Mouse (Mus musculus) embryo, embryonic 10 days (tissue): ENCODE results near the gene Ubash3b.

Experiments
- DNase-seq: peaks from one replicate; pipeline ENCODE4 v3.0.0-alpha.2; 2015; ENCODE audit warnings: low spot score

Gene Ubash3b

DNA sequence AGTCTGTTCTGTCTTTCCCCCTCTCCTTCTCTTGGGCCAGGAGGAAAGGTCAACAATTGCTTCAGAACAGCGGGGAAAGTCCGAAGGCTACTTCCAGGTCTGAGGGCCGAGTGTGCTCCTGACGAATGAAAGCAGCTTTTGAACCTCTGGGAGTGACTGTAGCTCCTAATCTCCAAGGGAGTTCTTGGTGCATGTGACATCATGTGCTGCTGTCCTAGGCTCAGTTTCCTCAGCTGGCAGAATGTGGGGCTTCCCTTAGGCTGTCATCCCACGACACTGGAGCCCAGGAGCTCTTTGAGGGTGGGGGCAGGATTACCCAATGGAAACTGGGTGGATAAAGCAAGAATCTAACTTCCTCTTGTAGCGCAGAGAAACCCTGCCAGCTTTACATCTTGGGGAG is at the start of gene Ubash3b:
TSS of gene Ubash3b (minus strand) at position 285 of the 400 bp plus-strand sequence.
- DNase-seq, result no peak

GRCm38 (mm10) chr9:41207130-41208104 is 45.9 kb upstream of the Ubash3b start:
- DNase-seq, result peak; percentile 100

GRCm38 (mm10) chr9:41206717-41207116 is 45.2 kb upstream of the Ubash3b start:
- DNase-seq, result no peak

DNA sequence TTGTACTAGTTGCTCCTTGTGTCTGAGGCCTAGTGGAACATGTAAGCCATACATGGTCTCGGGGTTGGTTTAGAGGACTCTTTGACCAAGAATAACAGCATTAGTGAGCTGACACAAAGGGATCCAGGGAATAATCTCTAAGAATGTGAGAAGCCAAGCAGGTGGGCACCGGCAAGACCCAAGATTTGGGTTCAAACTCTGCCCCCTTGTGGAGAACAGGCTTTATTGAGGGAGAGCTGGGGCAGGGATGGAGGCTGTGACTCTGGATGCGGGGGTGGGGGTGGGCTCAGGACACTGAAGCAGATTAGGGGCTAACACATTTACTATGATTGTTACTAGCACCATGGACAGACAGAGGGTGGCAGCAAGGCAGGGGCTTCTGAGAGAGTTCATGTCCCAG is 43.8 kb upstream of the Ubash3b start:
- DNase-seq, result no peak

GRCm38 (mm10) chr9:41199456-41200252 is 38.2 kb upstream of the Ubash3b start:
- peak; percentile 36 for DNase-seq

DNA sequence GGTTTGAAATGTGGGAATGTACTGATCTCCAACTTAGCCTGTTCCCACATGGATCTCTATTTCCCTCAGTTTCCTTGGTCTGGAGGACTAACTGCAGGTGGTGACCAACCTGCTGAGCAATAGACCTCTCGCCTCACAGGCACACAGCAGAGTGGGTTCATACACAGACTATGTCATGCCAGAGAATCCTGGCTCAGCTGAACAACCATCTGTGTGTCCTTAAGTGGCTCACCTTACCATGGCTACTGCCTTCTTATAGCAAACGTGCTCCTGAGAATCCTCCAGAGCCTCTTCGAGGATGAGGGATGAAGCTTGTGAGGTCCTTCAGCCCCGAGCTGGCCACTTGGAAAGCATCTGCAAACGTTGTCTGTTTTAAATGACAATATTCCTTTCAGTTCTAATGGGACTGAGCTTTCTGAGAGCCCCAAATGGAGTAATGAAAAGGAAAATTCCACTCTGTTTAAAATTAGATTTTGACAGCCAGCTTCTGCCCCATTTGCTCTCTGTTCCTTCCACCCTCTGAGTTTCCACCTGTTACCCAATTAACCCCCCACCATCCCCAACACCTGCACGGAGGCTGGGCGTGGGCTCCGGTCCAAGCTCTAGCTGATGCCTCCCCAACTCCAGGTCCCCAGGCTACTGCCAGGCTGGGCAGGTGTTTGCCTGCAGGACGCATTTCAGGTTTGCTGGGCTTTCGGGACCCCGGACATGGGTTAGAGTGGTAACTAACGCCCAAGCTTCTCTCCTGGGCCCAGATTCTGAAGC is 37.2 kb upstream of the Ubash3b start:
- no peak for DNase-seq

DNA sequence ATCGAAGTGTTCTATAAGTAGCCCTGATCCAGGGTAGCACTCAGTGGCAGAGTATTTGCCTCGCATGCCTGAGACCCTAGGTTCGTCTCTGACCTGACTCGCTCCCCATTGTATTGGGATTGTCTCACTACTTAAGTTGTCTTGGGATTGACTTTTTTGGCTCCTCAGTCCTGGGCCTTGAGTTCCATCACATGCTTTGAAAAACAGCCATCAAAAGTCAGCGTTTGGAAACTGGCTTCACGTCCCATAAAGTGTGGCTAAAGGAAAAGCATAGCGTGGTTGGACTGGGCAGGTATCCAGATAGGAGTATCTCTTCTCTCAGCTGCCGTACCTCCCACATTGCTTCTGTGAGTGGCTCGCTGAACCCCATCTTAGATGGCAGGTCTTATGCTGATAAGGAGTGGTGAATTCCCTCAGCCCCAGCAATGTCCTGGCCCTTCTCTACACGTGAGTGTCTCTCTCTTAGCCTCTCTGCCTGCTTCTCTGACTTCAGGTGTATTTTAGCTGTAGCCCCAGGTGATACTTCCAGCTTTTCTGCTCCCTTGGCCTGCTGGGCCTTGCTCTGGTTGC is 34.3 kb upstream of the Ubash3b start:
- DNase-seq, result no peak

GRCm38 (mm10) chr9:41191651-41192210 is 30.2 kb upstream of the Ubash3b start:
- no peak for DNase-seq

DNA sequence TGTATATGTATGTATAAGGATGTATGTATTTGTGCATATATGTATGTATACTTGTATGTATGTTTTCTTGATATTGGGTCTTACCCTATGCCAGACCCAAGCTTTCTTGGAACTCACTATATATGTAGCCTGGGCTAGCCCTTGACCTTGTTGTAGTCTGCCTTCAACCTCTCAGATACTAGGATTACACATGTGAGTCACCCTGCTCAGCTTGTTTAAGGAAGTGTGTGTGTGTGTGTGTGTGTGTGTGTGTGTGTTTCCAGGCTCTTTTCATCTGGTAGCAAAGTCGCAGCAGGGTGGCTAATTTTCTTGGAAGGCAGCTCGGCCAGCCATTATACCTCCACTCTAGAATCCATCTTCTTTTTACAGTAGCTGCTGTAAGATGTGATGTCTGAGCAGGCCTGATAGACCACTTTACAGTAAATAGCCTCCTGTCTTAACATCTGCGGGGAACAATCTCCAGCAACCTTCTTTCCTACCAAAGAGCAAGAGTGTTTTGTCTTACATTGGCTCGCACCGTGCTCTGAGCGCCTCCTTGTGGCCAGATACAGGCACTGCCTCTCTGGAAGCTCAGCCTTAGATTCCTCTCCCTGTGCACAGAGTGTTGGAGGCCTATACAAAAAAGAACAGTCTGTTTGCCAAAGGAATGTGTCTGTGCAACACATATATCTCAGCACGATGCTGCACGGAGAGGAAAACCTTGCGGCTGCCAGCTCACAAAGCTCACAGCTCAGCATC is 29.4 kb upstream of the Ubash3b start:
- DNase-seq, result peak; percentile 92

DNA sequence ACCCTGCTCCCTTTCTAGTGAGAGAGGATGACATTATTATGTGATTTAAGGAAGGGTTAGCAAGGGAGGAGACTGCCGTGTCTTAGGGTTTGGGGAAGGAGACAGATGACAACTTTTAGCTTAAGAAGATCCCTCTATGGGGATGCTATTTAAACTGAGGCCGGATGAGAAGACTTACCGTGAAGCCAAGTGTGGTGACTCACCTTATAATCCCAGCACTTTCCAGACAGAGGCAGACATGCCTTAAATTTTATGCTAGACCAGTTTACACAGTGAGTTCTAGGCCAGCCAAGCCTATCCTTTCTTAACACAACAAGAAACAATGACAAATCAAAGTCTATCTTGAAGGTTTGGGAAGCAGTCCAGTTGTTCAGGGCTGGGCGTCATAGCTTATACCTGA is 26.4 kb upstream of the Ubash3b start:
- DNase-seq, result no peak

DNA sequence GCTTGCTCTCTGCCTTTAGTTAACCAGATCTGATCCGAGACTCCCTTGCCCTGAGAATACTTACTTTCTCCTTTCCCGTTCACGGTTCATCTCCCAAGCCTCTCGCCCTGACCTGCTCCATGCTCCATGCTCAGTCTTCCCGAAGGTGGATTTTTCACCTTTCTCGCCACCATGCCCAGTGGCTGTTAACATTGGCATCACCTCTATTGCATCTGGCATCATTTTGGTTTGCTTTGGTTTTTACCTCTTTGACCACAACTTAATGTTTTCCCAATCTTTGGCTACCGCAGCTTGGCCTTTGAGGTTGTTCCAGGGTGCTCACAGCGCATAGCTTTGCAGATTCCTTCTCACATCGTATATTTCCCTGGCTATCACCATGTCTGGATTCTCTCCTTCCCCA is 26.0 kb upstream of the Ubash3b start:
- DNase-seq, result no peak

DNA sequence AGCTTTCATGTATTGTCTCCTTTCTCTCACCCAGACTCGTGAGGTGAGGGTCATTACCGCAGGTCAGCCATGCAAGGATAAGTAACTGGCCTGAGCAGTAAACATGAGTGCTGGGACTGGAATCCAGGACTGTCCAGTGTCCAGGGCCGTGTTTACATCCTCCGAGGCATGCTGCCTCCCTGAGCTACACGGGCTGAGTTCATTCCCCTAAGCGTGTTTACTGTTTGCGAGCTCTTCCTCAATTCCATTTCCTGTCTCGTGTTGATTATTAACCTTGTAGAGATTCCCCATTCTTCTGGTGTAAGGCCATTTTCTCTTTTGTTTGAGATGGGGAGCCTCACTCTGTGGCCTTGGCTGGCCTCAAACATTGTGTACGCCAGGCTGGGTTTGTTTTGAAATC is 23.8 kb upstream of the Ubash3b start:
- DNase-seq, result no peak

DNA sequence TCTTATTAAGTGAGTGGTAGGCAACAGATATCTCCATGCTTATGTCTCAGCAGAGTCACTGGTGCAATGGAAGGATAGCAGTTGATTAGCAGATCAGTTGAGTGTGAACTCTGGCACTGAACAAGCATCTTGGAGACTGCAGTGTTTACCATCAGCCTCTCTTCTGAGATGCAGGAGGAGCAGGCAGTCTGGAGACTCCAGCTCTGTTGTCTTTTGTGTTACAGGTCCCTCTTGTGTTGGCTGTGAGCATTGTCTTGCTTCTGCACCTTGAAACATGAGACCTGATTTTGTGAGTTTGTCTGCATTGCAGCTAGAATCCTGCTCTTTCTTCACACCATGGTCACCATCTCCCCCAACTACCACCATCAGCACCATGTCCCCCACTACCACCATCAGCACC is 21.1 kb upstream of the Ubash3b start:
- DNase-seq, result peak; percentile 65

DNA sequence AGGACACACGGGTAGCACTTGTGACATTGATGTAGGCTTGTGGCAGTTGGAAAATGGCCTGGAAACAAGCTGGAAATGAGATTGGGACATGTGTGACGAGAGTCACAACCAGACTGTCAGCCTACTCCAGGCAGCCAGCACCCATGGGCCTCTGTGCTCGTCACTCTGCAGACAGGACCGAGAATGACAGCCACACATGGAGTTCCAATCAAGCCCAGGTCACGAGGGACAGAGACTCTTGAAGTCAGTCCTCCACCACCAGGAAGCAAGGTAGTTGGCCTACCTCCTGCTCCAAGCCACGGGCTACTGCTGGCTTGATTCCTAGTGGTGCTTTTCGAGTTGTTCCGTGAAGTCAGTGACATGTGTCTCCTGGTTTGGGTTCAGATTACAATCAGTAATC is 20.3 kb upstream of the Ubash3b start:
- DNase-seq, result no peak

DNA sequence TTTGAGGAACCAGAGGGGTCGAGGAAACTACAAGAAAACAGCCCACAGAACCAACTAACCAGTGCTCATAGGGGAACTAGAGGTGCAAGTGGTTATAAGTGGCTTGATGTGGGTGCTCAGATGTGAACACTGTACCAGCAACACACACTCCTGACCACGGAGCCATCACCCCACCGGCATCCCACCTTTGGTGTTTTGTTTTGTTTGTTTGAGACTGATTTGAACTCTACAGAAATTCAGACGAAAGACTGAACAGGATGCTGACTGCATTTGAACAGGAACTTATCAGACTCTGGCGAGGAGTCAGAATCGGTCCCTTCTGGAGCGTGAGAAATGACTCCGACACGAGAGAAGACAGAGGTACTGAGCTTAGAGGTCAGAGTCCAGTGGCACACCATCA is 19.9 kb upstream of the Ubash3b start:
- DNase-seq, result no peak

DNA sequence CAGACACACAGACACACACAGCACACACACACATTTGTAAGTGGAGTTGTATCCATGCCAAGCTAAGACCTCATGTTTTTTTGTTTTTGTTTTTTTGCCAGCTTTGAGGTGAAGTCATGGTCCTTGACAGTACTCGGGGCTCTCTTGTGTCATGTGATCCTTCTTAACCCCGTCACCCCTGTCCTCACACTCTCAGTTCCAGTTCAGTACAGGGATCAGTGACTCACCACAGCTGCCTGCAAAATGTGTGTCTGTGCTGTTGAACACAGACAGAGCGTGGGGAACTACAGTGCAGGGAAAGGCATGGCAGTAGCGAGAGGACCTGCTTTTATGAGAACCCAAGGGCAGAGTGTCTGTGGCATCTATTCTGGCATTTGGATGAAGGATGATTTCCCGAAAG is 17.6 kb upstream of the Ubash3b start:
- DNase-seq, result no peak

DNA sequence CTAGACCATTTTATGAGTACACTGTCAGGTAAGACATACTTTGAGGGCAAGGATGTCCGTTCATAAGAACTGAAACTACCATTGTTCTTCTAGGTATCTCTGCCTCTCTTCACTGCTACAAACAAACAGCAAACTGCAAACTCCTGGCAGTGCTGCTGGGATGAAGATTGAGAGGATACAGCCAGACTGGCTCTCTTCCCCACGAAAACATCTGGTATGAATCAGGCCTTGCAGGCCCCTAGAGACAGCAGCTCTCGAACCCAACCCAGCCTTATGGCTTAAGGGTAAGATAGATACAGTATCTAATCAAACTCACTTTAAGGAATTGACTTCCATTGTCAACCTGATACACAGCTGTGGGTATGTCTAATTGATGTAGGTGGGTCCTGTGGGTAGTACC is 11.7 kb upstream of the Ubash3b start:
- DNase-seq, result peak; percentile 26

DNA sequence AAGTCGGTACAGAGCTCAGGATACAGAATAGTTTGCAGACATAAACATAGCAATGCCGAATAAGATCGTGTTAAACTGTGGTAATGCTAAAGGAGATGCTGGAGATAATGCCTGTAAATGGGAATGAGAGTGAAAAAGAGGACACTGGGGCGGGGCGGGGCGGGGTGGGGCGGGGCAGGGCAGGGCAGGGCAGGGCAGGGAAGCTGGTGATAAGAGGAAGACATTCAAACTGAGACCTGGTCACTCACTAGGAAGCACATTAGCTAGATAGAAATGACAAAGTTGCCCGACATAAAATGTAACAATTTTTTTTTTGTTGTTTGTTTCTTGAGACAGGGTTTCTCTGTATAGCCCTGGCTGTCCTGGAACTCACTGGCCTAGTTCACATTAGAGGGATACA is 10.9 kb upstream of the Ubash3b start:
- no peak for DNase-seq

DNA sequence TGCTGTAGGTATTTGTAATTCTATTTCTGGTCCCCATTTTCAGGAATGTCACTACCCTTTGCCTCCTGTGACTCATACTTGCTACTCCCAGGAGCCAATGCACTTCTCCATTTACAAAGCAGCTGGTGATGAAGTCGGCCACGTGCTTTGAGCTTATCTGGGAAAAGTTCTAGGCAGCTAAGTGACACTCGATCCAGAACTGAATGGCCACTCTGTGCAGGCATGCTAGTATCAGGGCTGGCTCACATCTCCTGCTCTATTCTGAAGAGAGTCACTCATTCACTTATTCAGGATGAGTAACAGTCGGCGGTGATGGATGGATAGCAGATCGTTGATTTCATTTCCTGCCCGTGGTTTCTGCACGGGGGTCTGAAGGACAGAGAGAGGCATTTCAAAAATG is 8.5 kb upstream of the Ubash3b start:
- DNase-seq, result peak; percentile 18

DNA sequence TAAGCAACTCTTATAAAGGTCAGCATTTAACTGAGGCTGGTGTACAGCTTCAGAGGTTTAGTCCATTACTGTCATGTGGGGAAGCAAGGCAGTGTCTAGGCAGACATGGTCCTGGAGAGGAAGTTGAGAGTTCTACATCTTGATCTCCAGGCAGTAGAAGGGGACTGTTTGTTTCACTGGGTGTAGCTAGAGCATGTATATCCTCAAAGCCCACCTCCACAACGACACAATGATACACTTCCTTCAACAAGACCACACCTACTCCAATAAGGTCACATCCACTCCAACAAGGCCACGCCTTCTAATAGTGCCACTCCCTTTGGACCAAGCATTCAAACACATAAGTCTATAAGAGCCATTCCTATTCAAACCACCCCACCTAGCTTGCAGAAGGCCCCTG is 7.2 kb upstream of the Ubash3b start:
- no peak for DNase-seq

DNA sequence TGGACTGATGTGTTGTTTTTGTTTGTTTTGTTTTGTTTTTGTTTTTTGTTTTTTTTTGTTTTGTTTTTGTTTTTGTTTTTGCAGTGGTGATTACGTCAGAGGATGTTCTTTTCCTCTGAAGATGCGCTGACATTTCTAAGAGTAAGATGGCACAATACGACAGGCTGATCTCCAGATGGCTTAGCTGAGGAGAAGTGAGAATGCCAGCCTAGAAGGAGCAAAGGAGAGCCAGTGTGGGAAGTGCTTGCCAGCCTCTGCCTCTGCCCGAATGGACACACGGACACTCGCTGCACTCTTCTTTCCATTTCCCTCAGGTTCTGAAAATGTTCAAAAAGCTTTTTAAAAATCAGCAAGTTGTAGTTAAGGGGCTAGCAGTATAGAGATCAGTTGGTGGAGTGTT is 6.7 kb upstream of the Ubash3b start:
- DNase-seq, result no peak
